Mouse (Mus musculus): ENCODE results near the gene Abat.

DNA sequence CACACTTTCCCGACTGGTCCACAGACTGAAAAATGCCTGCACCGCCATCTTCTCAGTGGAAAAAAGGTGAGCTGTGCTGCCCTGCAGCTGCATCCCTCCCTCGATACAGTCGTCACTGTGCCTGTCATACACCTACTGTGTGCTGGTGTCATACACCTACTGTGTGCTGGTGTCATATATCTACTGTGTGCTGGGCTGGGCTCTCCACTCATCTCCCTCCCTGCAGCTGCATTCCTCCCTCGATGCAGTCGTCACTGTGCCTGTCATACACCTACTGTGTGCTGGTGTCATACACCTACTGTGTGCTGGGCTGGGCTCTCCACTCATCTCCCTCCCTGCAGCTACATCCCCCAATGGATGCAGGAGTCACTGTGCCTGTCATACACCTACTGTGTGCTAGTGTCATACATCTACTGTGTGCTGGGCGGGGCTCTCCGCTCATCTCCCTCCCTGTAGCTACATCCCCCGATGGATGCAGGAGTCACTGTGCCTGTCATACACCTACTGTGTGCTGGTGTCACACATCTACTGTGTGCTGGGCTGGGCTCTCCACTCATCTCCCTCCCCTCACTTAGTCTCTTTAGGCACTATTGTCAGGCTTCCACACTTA is 25.7 kb upstream of the Abat start:
- TF ChIP-seq CTCF (IDR thresholded peaks at IDR 0.05; ENCODE audit: borderline replicate concordance, insufficient read depth, low read length) (no peak), POLR2A (IDR thresholded peaks at IDR 0.05; ENCODE audit: low read depth, low read length) (no peak)
